8 mouse cellular contexts compared by ENCODE assay signal in the genomic region with DNA sequence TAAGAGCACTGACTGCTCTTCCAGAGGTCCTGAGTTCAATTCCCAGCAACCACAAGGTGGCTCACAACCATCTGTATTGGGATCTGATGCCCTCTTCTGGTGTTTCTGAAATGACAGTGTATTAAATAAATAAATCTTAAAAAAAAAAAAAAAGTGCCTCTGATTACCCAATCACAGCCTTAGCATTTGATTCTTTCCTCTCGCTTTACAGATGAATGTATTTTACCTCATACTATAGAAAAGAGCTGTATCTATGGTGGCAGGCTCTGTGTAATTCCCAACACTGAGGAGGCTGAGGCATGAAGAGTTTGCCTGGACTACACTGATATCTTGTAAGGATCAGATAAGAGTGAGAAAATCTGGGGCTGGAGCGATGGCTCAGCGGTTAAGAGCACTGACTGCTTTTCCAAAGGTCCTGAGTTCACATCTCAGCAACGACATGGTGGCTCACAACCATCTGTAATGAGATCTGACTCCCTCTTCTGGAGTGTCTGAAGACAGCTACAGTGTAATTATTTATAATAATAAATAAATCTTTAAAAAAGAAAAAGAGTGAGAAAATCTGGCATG. TPM values are rescaled to one million over a fixed set of nuclear protein-coding genes. Genes with fewer than 3 reads are reported as not detected.
A peak's percentile ranks its signal among the peaks of the same experiment; 100 is the strongest.
DNase-seq lines count a peak whose midpoint lies in the region; ATAC-seq and TF ChIP-seq lines count a peak whose summit lies in the region.
"Not testable (repeated sequence)": the region's sequence is repeated elsewhere in the genome, so short reads cannot be mapped to it uniquely, and the experiment has no call there.

No protein-coding gene starts in this region.

- ATAC-seq in Patski = peak; percentile 48
- peak; percentile 67 for ATAC-seq in hindbrain, postnatal 0 days
- ATAC-seq in limb, embryonic 12.5 days (ENCODE audit: insufficient number of reproducible peaks, insufficient read depth, low FRiP score, low TSS enrichment, low read depth) = not testable (repeated sequence)
- ATAC-seq in neural tube, embryonic 15.5 days (ENCODE audit: low FRiP score) = peak; percentile 73

- in situ Hi-C loops in Patski (cut with MboI; ENCODE audit: low pct_unique_long_range_greater_than_20kb) = not testable (repeated sequence)

- peak; percentile 63 for DNase-seq in 3134 (ENCODE audit: extremely low read depth, insufficient read length, low spot score)
- not testable (repeated sequence) for DNase-seq in Patski (ENCODE audit: low read depth, low spot score); embryonic facial prominence, embryonic 10.5 days (ENCODE audit: low spot score); gastrocnemius, adult 2 months
- peak; percentile 36 for DNase-seq in hindbrain, postnatal 0 days (ENCODE audit: low spot score)
- DNase-seq in lung, postnatal 25 days (ENCODE audit: low spot score) = peak; percentile 26

- CTCF ChIA-PET in Patski (lab: Charles Lee) = interaction anchor here (1.0 to 2.6 kb wide), 6 partner anchors 10 to 122 kb away, joined by 3 to 15 read pairs (median 4); no protein-coding TSS in a partner anchor

- 25% methylated on average over 4 of the region's 4 CpGs for WGBS in embryonic facial prominence, embryonic 10.5 days
- WGBS in hindbrain, postnatal 0 days = 24% methylated on average over 4 of the region's 4 CpGs
- WGBS in limb, embryonic 12.5 days = 21% methylated on average over 4 of the region's 4 CpGs
- 18% methylated on average over 4 of the region's 4 CpGs for WGBS in neural tube, embryonic 15.5 days

- H3K4me2 ChIP-seq in hindbrain, postnatal 0 days (ENCODE audit: low read depth, low read length) = peak overlapping the region; percentile 90
- H3K4me2 ChIP-seq in limb, embryonic 12.5 days = peak overlapping the region; percentile 78
- peak overlapping the region; percentile 88 for H3K4me2 ChIP-seq in neural tube, embryonic 15.5 days

- H3K9me3 ChIP-seq in embryonic facial prominence, embryonic 10.5 days; hindbrain, postnatal 0 days (ENCODE audit: low read length); limb, embryonic 12.5 days; neural tube, embryonic 15.5 days (replicated peaks): not testable (repeated sequence)

- H3K27ac ChIP-seq in embryonic facial prominence, embryonic 10.5 days (replicated peaks) = peak overlapping the region; percentile 89
- H3K27ac ChIP-seq in gastrocnemius, adult 2 months = peak overlapping the region; percentile 95
- peak overlapping the region; percentile 90 for H3K27ac ChIP-seq in hindbrain, postnatal 0 days
- peak overlapping the region; percentile 93 for H3K27ac ChIP-seq in limb, embryonic 12.5 days
- peak overlapping the region; percentile 93 for H3K27ac ChIP-seq in neural tube, embryonic 15.5 days (replicated peaks)

- peak overlapping the region; percentile 59; the same call in 1 of the 2 replicates for H3K9ac ChIP-seq in hindbrain, postnatal 0 days (replicated peaks; ENCODE audit: low read length)
- H3K9ac ChIP-seq in limb, embryonic 12.5 days (replicated peaks) = peak overlapping the region; percentile 55; the same call in 1 of the 2 replicates
- not testable (repeated sequence) for H3K9ac ChIP-seq in neural tube, embryonic 15.5 days (replicated peaks)

- TF ChIP-seq CTCF in Patski (IDR thresholded peaks at IDR 0.05) = peak; percentile 82
- TF ChIP-seq CTCF in gastrocnemius, adult 2 months (IDR thresholded peaks at IDR 0.05) = peak; percentile 62
- TF ChIP-seq CTCF in hindbrain, postnatal 0 days (IDR thresholded peaks at IDR 0.05; ENCODE audit: low read depth) = not testable (repeated sequence)

- POLR2A ChIA-PET in Patski (lab: Charles Lee) = interaction anchor here (0.6 to 1.2 kb wide), 6 partner anchors 19 to 125 kb away, joined by 3 to 4 read pairs (median 3); a partner anchor contains a TSS

- intact Hi-C loops in gastrocnemius, adult 2 months (cut with DNase I) = loop anchor here (2.0 to 5.0 kb wide), 2 partner anchors 35 to 120 kb away; a partner anchor contains a TSS

- not testable (repeated sequence) for H3K27me3 ChIP-seq in Patski; embryonic facial prominence, embryonic 10.5 days (replicated peaks; ENCODE audit: low read depth, poor library complexity, severe bottlenecking); hindbrain, postnatal 0 days (ENCODE audit: insufficient read depth, low read length); limb, embryonic 12.5 days; neural tube, embryonic 15.5 days (replicated peaks)

- peaks cover 10% of the 10 kb centered on the region for H3K4me1 ChIP-seq in embryonic facial prominence, embryonic 10.5 days
- not testable (repeated sequence) for H3K4me1 ChIP-seq in hindbrain, postnatal 0 days (ENCODE audit: insufficient read depth, low read length); limb, embryonic 12.5 days (replicated peaks); neural tube, embryonic 15.5 days

- H3K4me3 ChIP-seq in embryonic facial prominence, embryonic 10.5 days = peak overlapping the region; percentile 67
- peak overlapping the region; percentile 91 for H3K4me3 ChIP-seq in gastrocnemius, adult 2 months
- H3K4me3 ChIP-seq in hindbrain, postnatal 0 days (ENCODE audit: low read length) = peak overlapping the region; percentile 63
- peak overlapping the region; percentile 60 for H3K4me3 ChIP-seq in limb, embryonic 12.5 days (replicated peaks)
- peak overlapping the region; percentile 61 for H3K4me3 ChIP-seq in neural tube, embryonic 15.5 days (replicated peaks)

- H3K36me3 ChIP-seq in embryonic facial prominence, embryonic 10.5 days (replicated peaks); hindbrain, postnatal 0 days (ENCODE audit: insufficient read depth, low read length); limb, embryonic 12.5 days; neural tube, embryonic 15.5 days: not testable (repeated sequence)

RNA-seq across cellular contexts. Expression of a gene that starts 0.8 kb away (rescaled TPM):
- 16.1 TPM for polyA plus RNA-seq in Patski (2021)
- polyA plus RNA-seq in embryonic facial prominence, embryonic 10.5 days (2016; fragmentation: Nextera tagmentation; extraction: Ambion mirVana) = 9.3 and 9.9 TPM in 2 replicates
- 1 to 10 TPM; 2.6 to 2.8 TPM for total RNA-seq in gastrocnemius, adult 2 months (2021)
- 7.6 and 11.3 TPM in 2 replicates for total RNA-seq in hindbrain, postnatal 0 days (2014; rRNA removed)
- polyA plus RNA-seq in hindbrain, postnatal 0 days (2015; fragmentation: Nextera tagmentation; extraction: Ambion mirVana) = 11.5 and 12.9 TPM in 2 replicates
- polyA plus RNA-seq in limb, embryonic 12.5 days (2016; fragmentation: Nextera tagmentation; extraction: Ambion mirVana) = 18.0 and 19.6 TPM in 2 replicates
- polyA plus RNA-seq in neural tube, embryonic 15.5 days (2015; fragmentation: Nextera tagmentation; extraction: Ambion mirVana) = 17.5 and 20.2 TPM in 2 replicates

RNA-seq across cellular contexts. Expression of a gene that starts 18.2 kb away (rescaled TPM):
- polyA plus RNA-seq in Patski (2021) = 80.6 TPM
- polyA plus RNA-seq in embryonic facial prominence, embryonic 10.5 days (2016; fragmentation: Nextera tagmentation; extraction: Ambion mirVana) = 33.4 and 33.6 TPM in 2 replicates
- total RNA-seq in gastrocnemius, adult 2 months (2021) = 100 to 1,000 TPM; 375 to 428 TPM
- 16.3 and 25.7 TPM in 2 replicates for total RNA-seq in hindbrain, postnatal 0 days (2014; rRNA removed)
- polyA plus RNA-seq in hindbrain, postnatal 0 days (2015; fragmentation: Nextera tagmentation; extraction: Ambion mirVana) = 26.0 and 26.1 TPM in 2 replicates
- 44.7 and 44.8 TPM in 2 replicates for polyA plus RNA-seq in limb, embryonic 12.5 days (2016; fragmentation: Nextera tagmentation; extraction: Ambion mirVana)
- polyA plus RNA-seq in neural tube, embryonic 15.5 days (2015; fragmentation: Nextera tagmentation; extraction: Ambion mirVana) = 20.0 and 21.8 TPM in 2 replicates

RNA-seq across cellular contexts. Expression of a gene that starts 27.2 kb away (rescaled TPM):
- polyA plus RNA-seq in Patski (2021) = 71.1 TPM
- polyA plus RNA-seq in embryonic facial prominence, embryonic 10.5 days (2016; fragmentation: Nextera tagmentation; extraction: Ambion mirVana) = 101 and 102 TPM in 2 replicates
- total RNA-seq in gastrocnemius, adult 2 months (2021) = 100 to 1,000 TPM; 152 to 211 TPM
- 41.8 and 54.4 TPM in 2 replicates for total RNA-seq in hindbrain, postnatal 0 days (2014; rRNA removed)
- polyA plus RNA-seq in hindbrain, postnatal 0 days (2015; fragmentation: Nextera tagmentation; extraction: Ambion mirVana) = 53.8 and 54.1 TPM in 2 replicates
- polyA plus RNA-seq in limb, embryonic 12.5 days (2016; fragmentation: Nextera tagmentation; extraction: Ambion mirVana) = 99.9 and 108 TPM in 2 replicates
- 62.0 and 68.9 TPM in 2 replicates for polyA plus RNA-seq in neural tube, embryonic 15.5 days (2015; fragmentation: Nextera tagmentation; extraction: Ambion mirVana)

RNA-seq across cellular contexts. Expression of a gene that starts 34.9 kb away (rescaled TPM):
- polyA plus RNA-seq in Patski (2021) = 45.2 TPM
- polyA plus RNA-seq in embryonic facial prominence, embryonic 10.5 days (2016; fragmentation: Nextera tagmentation; extraction: Ambion mirVana) = 26.0 and 29.0 TPM in 2 replicates
- 10 to 100 TPM; 12.5 to 13.6 TPM for total RNA-seq in gastrocnemius, adult 2 months (2021)
- total RNA-seq in hindbrain, postnatal 0 days (2014; rRNA removed) = 48.5 and 151 TPM in 2 replicates
- polyA plus RNA-seq in hindbrain, postnatal 0 days (2015; fragmentation: Nextera tagmentation; extraction: Ambion mirVana) = 30.3 and 30.9 TPM in 2 replicates
- 30.1 and 30.3 TPM in 2 replicates for polyA plus RNA-seq in limb, embryonic 12.5 days (2016; fragmentation: Nextera tagmentation; extraction: Ambion mirVana)
- polyA plus RNA-seq in neural tube, embryonic 15.5 days (2015; fragmentation: Nextera tagmentation; extraction: Ambion mirVana) = 35.1 and 36.6 TPM in 2 replicates

RNA-seq across cellular contexts. Expression of a gene that starts 35.0 kb away (rescaled TPM):
- 0.36 TPM for polyA plus RNA-seq in Patski (2021)
- 1.1 and 1.4 TPM in 2 replicates for polyA plus RNA-seq in embryonic facial prominence, embryonic 10.5 days (2016; fragmentation: Nextera tagmentation; extraction: Ambion mirVana)
- total RNA-seq in gastrocnemius, adult 2 months (2021) = 10 to 100 TPM; 26.8 to 26.9 TPM
- total RNA-seq in hindbrain, postnatal 0 days (2014; rRNA removed) = 4.4 and 4.8 TPM in 2 replicates
- 2.5 and 2.7 TPM in 2 replicates for polyA plus RNA-seq in hindbrain, postnatal 0 days (2015; fragmentation: Nextera tagmentation; extraction: Ambion mirVana)
- 1.9 and 2.0 TPM in 2 replicates for polyA plus RNA-seq in limb, embryonic 12.5 days (2016; fragmentation: Nextera tagmentation; extraction: Ambion mirVana)
- 2.4 and 3.1 TPM in 2 replicates for polyA plus RNA-seq in neural tube, embryonic 15.5 days (2015; fragmentation: Nextera tagmentation; extraction: Ambion mirVana)
